In the genomic region with DNA sequence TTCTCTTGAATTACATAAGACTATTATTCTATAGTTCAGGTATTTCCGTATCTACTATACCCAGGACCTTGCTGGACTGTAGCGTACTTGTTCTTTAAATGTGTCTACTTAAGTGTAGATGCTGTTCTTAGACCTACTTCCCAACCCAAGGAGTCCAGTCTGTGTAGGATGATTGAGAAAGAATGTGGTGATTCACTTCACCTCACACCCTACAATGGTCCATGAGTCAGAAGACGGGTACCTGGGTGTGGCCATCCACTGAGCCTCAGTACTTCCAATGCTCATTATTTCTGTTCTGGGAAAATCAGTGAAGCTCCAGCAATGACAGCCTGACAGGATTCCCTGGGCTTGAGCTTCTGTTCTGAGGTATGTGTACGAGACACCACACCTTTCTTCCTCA, we compare ENCODE assay signal across 34 mouse cellular contexts. TPM values are rescaled to one million over a fixed set of nuclear protein-coding genes. Genes with fewer than 3 reads are reported as not detected.
DNase-seq lines count a peak whose midpoint lies in the region; ATAC-seq and TF ChIP-seq lines count a peak whose summit lies in the region.
"Had no signal": no experiment of that assay in that cellular context is flagged by ENCODE, and none has a peak within 500 bp of the region (broad histone marks: within the 10 kb centered on the region; RNA-seq: fewer than 3 reads in every experiment).

No protein-coding gene starts in this region.

- no peak for TF ChIP-seq EP300 in stomach, postnatal 0 days (optimal IDR thresholded peaks at IDR 0.05)

- no peaks in the 10 kb centered on the region for H3K36me3 ChIP-seq in stomach, postnatal 0 days (ENCODE audit: control insufficient read depth, insufficient read depth, low read length)
- H3K36me3 ChIP-seq: G1E; hindbrain, embryonic 10.5 days; hindbrain, embryonic 15.5 days; kidney, embryonic 15.5 days; liver, embryonic 12.5 days; neural tube, embryonic 13.5 days had no signal

- H3K27me3 ChIP-seq in stomach, postnatal 0 days (ENCODE audit: control insufficient read depth, insufficient read depth, low read length): no peaks in the 10 kb centered on the region
- H3K27me3 ChIP-seq: hindbrain, embryonic 15.5 days; kidney, embryonic 15.5 days; liver, embryonic 12.5 days; neural tube, embryonic 13.5 days had no signal

- H3K4me3 ChIP-seq in stomach, postnatal 0 days (ENCODE audit: low read depth, low read length): no peak overlapping the region
- H3K4me3 ChIP-seq: hindbrain, embryonic 10.5 days; hindbrain, embryonic 15.5 days; kidney, embryonic 15.5 days; layer of hippocampus, adult 2 months; left cerebral cortex, adult 2 months; liver, embryonic 12.5 days; neural tube, embryonic 13.5 days had no signal

- H3K4me2 ChIP-seq in stomach, postnatal 0 days (replicated peaks; ENCODE audit: low read depth): no peak overlapping the region
- H3K4me2 ChIP-seq: hindbrain, embryonic 15.5 days; kidney, embryonic 15.5 days; liver, embryonic 12.5 days; midbrain, embryonic 11.5 days; neural tube, embryonic 13.5 days had no signal

- TF ChIP-seq CTCF in stomach, postnatal 0 days (IDR thresholded peaks at IDR 0.05; ENCODE audit: low read depth): no peak

- ATAC-seq in megakaryocyte, adult 5-6 weeks (ENCODE audit: poor library complexity, severe bottlenecking): peak; percentile 58
- peak; percentile 88 for ATAC-seq in stomach, postnatal 0 days (ENCODE audit: low FRiP score, low TSS enrichment)
- no peak for ATAC-seq in megakaryocyte progenitor cell, adult 5-6 weeks (replicated peaks; ENCODE audit: poor library complexity)
- ATAC-seq: forebrain, embryonic 14.5 days; inflammation-experienced regulatory T-cells, adult 6 months; liver, embryonic 12.5 days; liver, postnatal 0 days; midbrain, embryonic 16.5 days had no signal

- peak; percentile 25 for DNase-seq in lung, postnatal 25 days (ENCODE audit: low spot score)
- DNase-seq in lung, postnatal 10 days: no peak
- peak; percentile 57 for DNase-seq in NIH3T3 (ENCODE audit: low read depth)
- DNase-seq in stomach, postnatal 0 days (ENCODE audit: low spot score): no peak
- DNase-seq in adrenal gland, postnatal 4 days (ENCODE audit: low spot score in 2 of 2): no peak
- DNase-seq in cerebellum, postnatal 10 days: no peak
- DNase-seq: adrenal gland, adult 2 months; adrenal gland, postnatal 36 days; cerebellum, adult 8-10 months; cerebellum, postnatal 36 days; gastrocnemius, postnatal 25 days; heart, postnatal 14 days; kidney, adult 11 months; kidney, postnatal 36 days; left cerebral cortex, postnatal 4 days; liver, postnatal 0 days; lung, postnatal 4 days; retina, postnatal 1 day; right cerebral cortex, postnatal 14 days; thymus, postnatal 14 days had no signal

- no peak overlapping the region for H3K9ac ChIP-seq in stomach, postnatal 0 days (ENCODE audit: low read length)
- H3K9ac ChIP-seq: hindbrain, embryonic 15.5 days; kidney, embryonic 15.5 days; liver, embryonic 12.5 days; liver, postnatal 0 days; neural tube, embryonic 13.5 days had no signal

- H3K4me1 ChIP-seq in stomach, postnatal 0 days (replicated peaks; ENCODE audit: control insufficient read depth, insufficient read depth): no peaks in the 10 kb centered on the region
- H3K4me1 ChIP-seq: hindbrain, embryonic 10.5 days; hindbrain, embryonic 15.5 days; kidney, embryonic 15.5 days; liver, embryonic 12.5 days; neural tube, embryonic 13.5 days had no signal

- WGBS in stomach, postnatal 0 days: 81% methylated on average over 4 of the region's 4 CpGs

- H3K27ac ChIP-seq in stomach, postnatal 0 days (replicated peaks): no peak overlapping the region
- H3K27ac ChIP-seq: hindbrain, embryonic 10.5 days; hindbrain, embryonic 15.5 days; kidney, embryonic 15.5 days; layer of hippocampus, adult 2 months; left cerebral cortex, adult 2 months; liver, embryonic 12.5 days; neural tube, embryonic 13.5 days had no signal

- no peaks in the 10 kb centered on the region for H3K9me3 ChIP-seq in stomach, postnatal 0 days (ENCODE audit: control insufficient read depth, low read length)
- H3K9me3 ChIP-seq: G1E; hindbrain, embryonic 10.5 days; hindbrain, embryonic 15.5 days; kidney, embryonic 15.5 days; liver, embryonic 12.5 days; neural tube, embryonic 13.5 days had no signal

RNA-seq across cellular contexts. Expression of gene Klf6, which starts 25.5 kb away (rescaled TPM):
- 160 and 180 TPM in 2 replicates for total RNA-seq in megakaryocyte, adult 5-6 weeks (2015)
- total RNA-seq in megakaryocyte, adult 5-6 weeks (2017): 192 and 198 TPM in 2 replicates
- 116 and 127 TPM in 2 replicates for polyA plus RNA-seq in stomach, postnatal 0 days (2015; fragmentation: Nextera tagmentation; extraction: Ambion mirVana)
- total RNA-seq in adrenal gland, postnatal 4 days (2021): 10 to 100 TPM; 36.4 to 37.2 TPM
- 30.6 and 65.4 TPM in 2 replicates for total RNA-seq in megakaryocyte progenitor cell, adult 5-6 weeks (2015)
- 39.1 and 62.3 TPM in 2 replicates for total RNA-seq in megakaryocyte progenitor cell, adult 5-6 weeks (2017)

Comparison
In these comparisons a context has a peak if more than half of its experiments do, and no peak if none do; other contexts are left out.
1. DNase-seq: peak in lung, postnatal 25 days (single experiment) and NIH3T3 (single experiment); none in lung, postnatal 10 days (single experiment), stomach, postnatal 0 days (single experiment), adrenal gland, postnatal 4 days (0 of 2) and cerebellum, postnatal 10 days (0 of 2).